Mouse (Mus musculus): ENCODE results near the gene Zfp768.
"Not testable (repeated sequence)": the region's sequence is repeated elsewhere in the genome, so short reads cannot be mapped to it uniquely, and the experiment has no call there.

Gene Zfp768

DNA sequence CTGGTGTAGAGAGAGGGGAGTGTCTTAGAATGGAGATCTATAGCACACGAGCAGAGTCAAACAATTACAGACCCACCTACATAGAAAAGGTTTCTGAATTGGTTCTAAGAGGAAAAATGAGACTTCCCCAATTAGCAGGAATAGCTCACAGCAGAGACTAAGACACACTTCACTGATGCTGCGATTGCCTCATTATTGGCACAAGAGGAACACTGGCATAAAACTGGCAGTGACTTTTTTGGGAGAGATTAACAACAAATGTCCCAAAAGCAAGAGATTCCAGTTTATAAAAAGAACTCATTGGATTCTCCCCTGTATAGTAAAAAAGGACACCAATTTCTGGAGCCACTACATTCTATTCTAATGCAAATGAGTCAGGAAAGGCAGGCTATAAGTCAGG lies 12.5 kb upstream of the Zfp768 start:
- DNase-seq (ENCODE audit: low read depth, low spot score), result no peak

DNA sequence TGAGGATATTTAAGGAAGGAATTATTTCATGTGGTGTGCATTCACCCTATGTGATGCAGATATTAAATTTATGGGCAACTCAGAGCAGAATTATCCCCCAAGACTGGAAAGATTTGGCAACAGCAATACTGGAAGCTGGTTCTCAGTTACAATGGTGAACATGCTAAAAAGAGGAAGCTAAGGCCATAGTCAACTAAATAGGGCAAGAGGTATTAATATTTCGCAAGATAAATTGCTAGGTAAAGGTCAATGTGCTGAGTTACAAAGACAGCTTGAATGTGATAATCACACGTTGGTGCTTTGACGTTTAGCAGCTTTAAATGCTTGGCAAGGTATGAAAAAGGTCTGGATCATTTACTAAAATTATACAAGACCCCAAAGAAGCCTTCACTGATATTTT lies 10.4 kb upstream of the Zfp768 start:
- no peak for DNase-seq (ENCODE audit: low read depth, low spot score)

DNA sequence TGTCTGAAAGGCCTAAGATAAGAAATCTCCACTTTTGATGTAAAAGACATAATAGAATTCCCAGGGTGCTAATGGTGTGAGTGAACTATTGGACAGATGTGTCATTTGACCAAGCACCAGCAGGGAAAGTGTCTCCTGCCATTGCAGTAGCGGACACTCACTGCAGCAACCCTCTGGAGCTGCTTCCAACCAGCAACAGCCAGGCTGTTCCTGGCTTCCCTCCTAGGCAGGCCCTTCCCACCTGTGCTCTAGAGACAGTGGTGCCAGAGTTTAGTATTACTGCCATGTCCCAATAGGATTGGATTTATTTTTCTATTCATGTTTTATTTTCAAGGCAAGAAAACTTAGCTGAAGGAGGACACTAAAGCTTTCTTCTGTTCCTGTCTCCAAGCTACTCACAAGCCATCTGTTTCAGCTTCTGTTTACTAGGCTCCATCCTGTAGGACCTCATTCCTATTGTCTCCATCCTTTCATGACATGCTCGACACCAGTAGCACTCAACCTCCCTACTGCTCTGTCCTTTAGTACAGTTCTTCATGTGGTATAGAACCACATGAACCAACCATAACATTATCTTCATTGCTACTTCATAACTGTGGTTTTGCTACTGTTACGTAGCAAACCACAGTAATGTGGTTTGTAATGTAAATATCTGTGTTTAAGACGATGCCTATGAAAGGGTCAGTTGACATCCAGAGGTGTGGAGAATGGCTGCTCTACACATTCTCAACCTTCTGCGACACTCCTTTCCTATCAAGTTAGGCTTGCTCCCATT lies 6.0 kb upstream of the Zfp768 start:
- DNase-seq (ENCODE audit: low read depth, low spot score), result no peak

DNA sequence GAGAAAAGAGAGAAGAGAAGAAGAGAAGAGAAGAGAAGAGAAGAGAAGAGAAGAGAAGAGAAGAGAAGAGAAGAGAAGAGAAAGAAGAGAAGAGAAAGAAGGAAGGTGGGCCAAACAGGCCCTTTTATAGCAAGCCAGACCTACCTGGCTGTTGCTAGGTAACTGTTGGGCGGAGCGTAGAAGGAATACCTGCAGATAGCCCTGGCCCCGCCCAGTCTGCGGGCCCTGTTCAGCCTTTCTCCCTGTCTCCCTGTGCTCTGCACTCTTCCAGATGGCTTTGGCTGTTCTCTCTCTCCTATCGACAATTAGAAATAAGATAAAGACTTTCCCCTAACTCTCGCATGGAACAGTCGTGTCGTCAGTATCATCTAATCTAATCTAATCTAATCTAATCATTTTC lies 1.3 kb upstream of the Zfp768 start:
- DNase-seq (ENCODE audit: low read depth, low spot score), result no peak

DNA sequence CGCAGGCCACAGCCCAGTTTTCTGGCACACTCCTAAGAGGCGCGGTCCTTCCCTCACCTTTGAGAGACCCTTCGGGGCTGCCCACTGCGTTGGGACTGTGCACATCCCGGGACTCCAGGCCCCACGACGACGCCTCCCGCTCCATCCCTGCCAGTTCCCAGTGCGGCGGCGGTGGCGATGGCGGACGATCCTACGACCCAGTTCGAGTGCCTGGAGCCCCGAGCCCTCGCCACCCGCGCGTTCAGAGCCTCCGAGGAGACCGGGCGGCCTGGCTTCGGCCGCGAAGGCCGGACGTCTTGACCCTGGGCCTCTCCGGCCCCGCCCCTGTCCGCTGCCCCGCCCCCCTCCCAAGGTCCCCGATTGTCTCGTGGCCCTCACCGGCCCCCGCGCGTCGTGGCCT lies 297 bp downstream of the Zfp768 start:
- DNase-seq (ENCODE audit: low read depth, low spot score), result no peak

DNA sequence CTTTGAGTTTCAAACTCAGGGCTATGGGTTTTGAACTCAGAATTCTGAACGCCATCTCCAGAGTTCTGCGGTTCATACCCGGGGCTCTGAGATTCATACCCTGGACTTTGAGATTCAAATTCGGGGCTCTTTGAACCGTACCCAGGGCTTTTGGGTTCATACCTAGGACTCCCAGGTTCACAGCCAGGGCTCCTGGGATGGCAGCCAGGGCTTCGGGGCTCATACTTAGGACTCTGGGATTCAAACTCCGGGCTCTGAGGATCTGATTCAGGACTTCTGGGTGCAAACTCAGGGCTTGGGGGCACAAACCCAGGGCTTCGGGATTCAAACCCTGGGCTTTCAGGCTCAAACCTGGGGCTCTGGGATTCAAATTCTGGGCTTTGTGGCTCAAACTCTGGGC lies 1.0 kb downstream of the Zfp768 start:
- no peak for DNase-seq (ENCODE audit: low read depth, low spot score)

DNA sequence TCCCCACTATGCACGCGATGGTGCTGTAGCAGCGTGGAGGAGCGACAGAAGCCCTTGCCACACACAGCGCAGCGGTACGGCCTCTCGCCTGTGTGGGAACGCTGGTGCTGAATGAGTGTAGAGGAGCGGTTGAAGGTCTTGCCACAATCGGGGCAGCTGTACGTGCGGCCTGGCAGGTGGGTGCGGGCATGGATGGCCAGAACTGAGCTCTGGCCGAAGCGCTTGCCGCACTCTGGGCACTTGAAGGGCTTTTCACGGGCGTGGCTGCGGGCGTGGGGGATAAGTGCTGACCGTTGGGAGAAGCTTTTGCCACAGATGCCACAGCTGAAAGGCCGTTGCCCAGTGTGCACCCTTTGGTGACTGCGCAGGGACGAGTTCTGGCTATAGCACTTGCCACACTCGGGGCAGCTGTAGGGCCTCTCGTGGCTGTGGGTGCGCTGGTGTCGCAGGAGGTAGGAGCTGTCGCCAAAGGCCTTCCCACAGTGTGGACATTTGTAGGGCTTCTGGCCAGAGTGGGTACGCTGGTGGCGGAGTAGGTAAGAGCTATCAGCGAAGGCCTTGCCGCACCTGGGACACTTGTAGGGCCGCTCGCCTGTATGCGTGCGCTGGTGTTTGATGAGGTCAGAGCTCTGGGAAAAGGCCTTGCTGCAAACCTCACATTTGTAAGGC lies 1.9 kb downstream of the Zfp768 start:
- no peak for DNase-seq (ENCODE audit: low read depth, low spot score)

DNA sequence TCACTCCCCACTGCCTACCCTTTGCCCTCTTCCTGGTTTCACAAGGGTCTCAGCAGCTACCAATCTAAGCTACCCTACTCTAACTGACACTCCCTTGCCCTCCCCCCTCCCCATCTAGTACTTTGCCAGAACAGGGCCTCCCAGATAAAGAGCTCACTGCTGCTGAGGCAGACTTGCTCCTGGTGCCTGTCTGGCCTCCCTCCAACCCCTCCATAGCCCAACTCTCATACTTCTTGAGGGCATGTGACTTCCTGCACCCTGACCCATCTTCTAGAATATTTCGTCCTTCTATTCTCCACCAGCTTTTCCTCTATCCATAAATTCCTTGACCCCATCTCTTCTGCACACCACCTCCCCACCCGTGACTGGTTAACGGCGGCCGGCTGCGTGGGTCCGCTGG lies 2.5 kb downstream of the Zfp768 start:
- DNase-seq (ENCODE audit: low read depth, low spot score), result no peak

DNA sequence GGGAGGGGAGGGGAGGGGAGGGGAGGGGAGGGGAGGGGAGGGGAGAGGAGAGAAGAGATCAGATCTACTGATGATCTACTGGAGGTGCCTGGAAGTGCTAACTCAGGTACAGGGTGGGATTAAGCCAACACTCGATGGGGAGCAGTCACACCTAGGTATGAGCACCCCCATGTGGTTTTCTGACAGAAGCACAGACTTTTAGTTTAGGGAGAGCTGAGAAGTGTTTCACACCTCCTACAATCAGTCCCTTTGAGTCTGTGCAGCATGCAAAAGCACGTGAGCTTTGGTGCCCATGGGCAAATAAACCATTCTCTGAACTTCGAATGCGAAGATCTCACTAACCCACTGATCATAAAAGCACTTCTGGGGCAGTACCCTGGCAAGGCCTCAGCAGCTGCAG lies 3.1 kb downstream of the Zfp768 start:
- DNase-seq (ENCODE audit: low read depth, low spot score), result no peak

DNA sequence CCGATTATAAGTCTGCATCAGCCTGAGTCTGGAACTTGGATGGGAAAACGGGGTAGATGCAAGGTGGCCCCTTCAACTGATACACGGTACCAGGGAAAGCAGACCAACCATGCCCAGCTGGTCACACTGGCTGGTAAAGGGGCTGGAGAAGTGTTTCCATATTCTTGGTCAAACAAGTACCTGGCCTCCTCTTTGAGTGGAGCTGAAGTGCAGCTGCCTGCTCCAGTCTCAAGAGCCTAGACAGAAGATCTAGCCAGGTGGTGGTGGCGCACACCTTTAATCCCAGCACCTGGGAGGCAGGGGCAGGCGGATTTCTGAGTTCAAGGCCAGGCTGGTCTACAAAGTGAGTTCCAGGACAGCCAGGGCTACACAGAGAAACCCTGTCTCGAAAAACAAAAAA lies 3.5 kb downstream of the Zfp768 start:
- not testable (repeated sequence) for DNase-seq (ENCODE audit: low read depth, low spot score)

DNA sequence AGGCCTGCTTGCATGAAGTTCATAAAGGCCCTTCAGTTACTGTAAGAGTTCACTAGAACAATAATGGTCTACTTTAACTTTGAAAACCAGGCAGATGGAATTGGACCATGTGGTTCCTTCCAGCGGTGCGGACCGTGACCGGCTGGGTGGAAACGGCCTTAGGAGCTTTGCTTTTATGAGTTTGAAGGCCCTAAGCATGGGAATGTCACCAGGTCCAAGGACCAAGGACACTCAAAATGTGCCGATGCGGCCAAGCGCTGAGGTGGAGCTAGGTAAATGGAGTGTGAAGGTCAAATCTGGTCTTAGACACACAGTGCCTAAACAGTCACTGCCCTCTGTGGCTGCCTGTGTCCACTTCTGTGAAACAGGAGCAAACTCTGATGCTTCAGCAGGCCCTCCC lies 4.0 kb downstream of the Zfp768 start:
- DNase-seq (ENCODE audit: low read depth, low spot score), result no peak

DNA sequence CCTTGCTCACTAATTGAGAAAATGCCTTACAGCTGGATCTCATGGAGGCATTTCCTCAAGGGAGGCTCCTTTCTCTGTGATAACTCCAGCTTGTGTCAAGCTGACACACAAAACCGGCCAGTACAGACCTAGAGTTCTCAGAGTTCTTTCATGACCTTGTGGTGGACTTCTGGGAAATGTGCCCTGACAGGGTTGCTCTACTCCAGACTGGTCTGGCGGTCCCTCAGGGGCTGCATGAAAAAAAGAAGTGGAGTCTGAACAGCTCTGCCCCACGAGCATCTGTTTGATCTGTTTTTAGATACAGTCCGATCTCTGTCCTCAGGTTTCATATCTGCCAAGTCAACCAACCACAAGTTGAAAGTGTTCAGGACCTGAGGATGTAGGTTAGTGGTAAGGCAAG lies 7.8 kb downstream of the Zfp768 start:
- no peak for DNase-seq (ENCODE audit: low read depth, low spot score)

DNA sequence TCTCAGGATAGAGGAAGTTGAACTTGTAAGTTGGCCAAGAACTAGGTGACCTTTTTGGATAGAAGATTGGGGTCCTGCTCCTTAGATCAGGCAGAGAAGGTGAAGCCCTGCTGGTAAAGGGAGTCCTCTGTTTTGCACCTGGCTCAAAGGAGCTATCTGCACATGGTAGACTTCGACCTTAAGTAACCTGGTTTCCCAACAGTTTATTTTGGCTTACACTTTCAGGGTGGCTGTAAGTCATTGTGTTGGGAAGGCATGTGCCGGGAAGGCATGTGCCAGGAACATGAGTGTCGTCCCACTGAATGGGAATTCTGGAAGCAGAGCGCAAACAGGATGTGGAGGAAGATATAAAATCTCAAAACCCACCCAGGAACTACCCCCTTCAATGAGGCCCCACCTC lies 9.8 kb downstream of the Zfp768 start:
- no peak for DNase-seq (ENCODE audit: low read depth, low spot score)

DNA sequence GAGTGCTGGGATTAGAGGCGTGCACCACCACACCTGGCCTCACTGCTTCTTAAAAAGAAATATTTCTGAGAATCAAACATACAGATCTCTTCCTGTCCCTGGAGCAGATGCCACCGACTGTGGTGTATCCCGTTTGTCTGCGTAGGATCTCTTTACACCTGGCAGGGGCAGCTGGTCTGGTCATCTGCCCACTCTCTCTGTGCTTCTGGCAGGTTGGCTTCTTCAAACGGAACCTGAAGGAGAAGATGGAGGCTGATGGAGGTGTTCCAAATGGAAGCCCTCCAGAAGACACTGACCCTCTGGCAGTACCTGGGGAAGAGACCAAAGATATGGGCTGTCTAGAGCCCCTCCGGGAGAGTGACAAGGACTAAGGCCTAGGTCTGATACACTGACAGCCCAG lies 12.1 kb downstream of the Zfp768 start:
- DNase-seq (ENCODE audit: low read depth, low spot score), result no peak

DNA sequence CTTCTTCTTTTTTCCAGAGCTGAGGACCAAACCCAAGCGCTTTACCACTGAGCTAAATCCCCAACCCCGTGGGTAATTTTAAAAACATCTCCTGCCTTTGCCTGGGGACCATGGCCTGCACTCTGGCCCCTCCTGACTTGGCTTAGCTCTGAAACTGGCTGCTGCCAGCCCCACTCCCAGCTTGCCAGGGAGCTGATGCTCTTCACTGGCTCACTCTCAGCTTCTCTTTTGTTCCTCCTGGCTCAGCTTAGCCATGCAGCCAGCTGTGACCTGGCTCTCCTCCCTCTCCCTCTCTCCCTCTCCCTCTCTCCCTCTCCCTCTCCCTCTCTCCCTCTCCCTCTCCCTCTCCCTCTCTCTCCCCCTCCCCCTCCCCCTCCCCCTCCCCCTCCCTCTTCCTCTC lies 18.7 kb downstream of the Zfp768 start:
- DNase-seq (ENCODE audit: low read depth, low spot score), result no peak

DNA sequence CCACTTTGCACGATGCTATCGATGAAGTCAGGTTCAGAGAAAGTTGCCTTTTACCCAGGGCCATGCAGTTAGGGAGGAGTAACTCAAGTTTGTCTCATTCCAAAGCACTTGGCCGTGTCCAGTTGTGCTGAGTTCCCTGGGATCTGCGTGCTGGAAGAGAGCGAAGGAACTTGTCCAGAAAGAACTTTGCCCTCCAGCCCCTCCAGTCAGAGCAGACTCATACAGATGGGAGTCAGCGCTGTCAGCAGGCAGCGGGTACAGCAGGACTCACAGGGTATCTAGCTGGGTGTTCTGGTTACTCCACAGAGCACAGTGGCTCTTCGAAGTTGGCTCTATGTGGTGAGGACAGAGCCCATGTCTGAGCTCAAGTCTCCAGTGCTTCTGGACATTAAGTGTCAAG lies 19.8 kb downstream of the Zfp768 start:
- no peak for DNase-seq (ENCODE audit: low read depth, low spot score)

DNA sequence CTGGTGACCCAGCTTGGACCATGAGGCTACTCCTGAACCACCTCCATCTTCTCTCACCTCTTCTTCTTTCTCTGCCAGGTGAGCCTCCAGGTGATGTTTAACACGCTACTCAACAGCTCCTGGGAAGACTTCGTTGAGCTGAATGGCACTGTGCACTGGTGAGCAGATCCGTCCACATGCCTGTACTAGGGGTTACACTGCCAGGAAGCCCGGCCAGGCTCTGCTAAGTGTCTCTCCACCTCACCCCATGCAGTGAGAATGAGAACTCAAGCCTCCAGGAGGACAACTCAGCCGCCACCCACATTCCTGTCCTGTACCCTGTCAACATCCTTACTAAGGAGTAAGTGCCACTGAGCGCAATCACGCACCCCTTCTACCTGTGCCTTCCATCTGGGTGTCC lies 20.4 kb downstream of the Zfp768 start:
- DNase-seq (ENCODE audit: low read depth, low spot score), result no peak

DNA sequence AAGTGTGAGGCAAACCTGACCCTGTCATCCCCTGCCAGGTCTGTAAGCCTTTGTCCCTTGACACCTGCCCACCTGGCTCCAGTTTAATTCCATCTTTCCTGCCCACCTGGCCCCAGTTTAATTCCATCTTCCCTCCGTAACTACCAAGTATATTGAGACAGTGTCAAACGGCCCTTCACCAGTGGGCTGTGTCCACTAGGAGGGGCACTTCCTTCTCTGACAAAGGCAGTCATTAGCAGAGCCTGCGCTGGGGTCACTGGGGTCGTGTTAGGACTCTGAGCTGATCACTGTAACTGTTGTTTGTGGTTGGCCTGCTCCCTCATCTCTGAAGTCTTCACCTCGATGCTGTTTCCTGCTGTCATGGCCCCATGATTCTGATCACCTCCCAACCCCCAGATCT lies 23.3 kb downstream of the Zfp768 start:
- DNase-seq (ENCODE audit: low read depth, low spot score), result no peak

DNA sequence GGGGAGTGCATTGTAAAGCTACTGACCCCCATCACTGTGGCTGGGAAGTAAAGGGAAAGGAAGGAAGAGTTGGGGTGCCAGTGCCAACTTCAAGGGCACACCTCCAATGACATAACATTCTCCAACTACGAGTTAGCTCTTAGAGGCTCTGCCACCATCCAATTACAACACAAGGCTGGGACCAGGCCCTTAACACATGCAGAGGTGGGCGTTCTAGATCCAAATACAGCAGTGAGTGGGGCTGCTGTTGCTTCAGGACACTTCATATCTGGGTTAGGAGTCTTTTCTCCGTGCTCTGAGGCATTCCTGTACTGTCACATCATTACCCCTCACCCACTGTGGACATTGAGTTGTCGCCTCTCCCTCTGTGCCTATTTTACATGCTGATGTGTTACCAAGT lies 24.3 kb downstream of the Zfp768 start:
- no peak for DNase-seq (ENCODE audit: low read depth, low spot score)

DNA sequence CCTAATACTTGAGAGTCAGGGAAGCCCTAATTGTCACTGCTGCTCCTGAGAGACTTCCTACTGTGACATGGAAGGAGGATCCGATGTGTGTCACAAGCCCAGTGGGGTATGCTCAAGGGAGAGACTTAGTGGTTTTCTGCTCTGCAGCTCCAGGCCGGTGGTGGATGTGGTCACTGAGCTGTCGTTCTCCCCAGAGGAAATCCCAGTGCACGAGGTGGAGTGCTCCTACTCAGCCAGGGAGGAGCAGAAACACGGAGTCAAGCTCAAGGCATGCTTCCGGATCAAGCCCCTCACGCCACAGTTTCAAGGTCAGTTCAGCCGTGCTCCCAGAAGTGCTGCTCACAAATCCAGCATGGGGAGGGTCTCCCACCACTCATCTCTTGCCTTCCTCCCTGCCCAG lies 31.5 kb downstream of the Zfp768 start:
- no peak for DNase-seq (ENCODE audit: low read depth, low spot score)

DNA sequence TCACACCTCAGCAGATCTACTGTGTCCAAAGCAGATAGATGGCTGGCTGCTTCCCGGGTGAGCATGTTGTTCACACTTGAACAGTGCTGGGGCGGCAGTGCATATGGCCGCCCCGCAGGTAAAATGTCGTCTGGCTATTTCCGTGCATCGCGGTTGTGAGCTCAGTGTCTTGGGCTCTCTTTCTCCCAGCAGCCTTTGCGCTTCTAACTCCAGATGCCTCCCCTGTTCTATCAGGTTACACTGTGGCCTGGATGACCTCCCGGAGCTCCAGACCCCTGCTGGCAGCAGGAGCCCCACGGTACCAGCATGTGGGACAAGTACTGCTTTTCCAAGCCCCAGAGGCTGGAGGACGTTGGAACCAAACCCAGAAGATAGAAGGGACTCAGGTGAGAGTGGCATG lies 35.4 kb downstream of the Zfp768 start:
- DNase-seq (ENCODE audit: low read depth, low spot score), result no peak

DNA sequence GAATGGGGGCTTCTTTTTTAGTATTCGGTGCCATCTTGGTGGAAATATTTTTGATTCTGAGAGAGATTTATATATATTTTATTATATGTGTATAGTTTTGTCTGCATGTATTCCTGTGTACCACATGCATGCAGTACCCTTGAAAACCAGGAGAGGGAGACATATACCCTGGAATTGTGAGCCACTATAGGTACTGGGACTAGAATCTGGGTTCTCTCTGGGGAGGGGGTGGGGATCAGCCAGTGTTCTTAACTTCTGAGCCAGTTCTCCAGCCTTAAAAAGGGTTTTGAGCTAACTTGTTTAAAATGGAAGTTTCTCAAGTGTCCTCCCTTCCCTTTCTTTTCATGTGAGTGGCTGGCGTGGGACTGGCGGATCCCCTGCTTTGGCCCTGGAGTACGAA lies 36.5 kb downstream of the Zfp768 start:
- peak; percentile 9 for DNase-seq (ENCODE audit: low read depth, low spot score)

DNA sequence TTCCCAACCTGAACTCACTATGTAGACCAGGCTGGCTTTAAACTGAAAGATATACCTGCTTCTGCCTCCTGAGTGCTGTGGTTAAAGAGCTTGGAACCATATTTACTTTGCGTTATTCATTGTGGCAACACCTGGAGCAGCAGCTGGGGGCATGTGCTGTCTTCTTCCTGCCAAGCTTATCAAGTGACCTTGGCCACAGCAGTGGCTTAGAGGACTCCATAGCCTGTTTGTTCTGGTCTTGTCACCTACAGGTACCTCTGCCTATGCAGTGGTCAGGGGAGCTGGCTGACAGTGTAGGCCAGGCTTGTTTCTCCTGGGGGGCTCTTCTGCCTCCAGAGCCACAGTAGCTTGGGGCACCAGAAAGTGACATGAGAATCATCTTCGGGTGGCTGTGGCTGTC lies 37.0 kb downstream of the Zfp768 start:
- no peak for DNase-seq (ENCODE audit: low read depth, low spot score)
